Mouse (Mus musculus): Measurements from ENCODE around the gene Nos3.

The Nos3 gene

DNA sequence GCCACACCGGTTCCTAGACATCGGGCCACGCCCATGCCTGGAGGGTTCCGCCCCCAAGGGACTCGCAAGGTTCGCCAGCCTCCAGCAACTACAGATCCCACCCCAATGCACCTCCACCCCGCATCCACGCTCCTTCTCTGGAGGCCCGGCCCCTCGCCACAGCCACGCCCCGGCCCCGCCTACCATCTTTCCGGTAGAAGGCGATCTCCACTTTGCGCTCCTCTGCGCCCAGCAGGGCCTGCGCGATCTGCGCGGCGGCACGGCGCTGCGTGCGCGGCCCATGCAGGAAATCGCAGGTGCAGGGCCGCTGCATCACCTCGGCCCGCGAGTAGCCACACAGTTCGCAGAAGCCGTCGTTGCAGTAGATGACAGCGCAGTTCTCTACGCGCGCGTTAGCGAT is 16.5 kb upstream of the Nos3 start:
- Histone ChIP-seq H3K36me3 (ENCODE audit: insufficient read depth, low read length) (0 out of 2 replicates have a peak, but pooled peaks cover 4% of the 10 kb centered on the region), H3K27me3 (ENCODE audit: insufficient read depth, low read length) (peaks cover 32% of the 10 kb centered on the region), H3K4me1 (replicated peaks; ENCODE audit: low read depth, low read length) (peaks cover 79% of the 10 kb centered on the region), H3K9me3 (ENCODE audit: low read length) (no peaks in the 10 kb centered on the region), H3K4me3 (replicated peaks; ENCODE audit: low read length) (peak overlapping the region; percentile 80)
- TF ChIP-seq CTCF (conservative IDR thresholded peaks at IDR 0.05; ENCODE audit: low read length) = no peak
- TF ChIP-seq NANOG (IDR thresholded peaks at IDR 0.05; ENCODE audit: borderline replicate concordance, low read length) = no peak
- no peak for TF ChIP-seq POU5F1 (IDR thresholded peaks at IDR 0.05; ENCODE audit: borderline replicate concordance, low read length)

DNA sequence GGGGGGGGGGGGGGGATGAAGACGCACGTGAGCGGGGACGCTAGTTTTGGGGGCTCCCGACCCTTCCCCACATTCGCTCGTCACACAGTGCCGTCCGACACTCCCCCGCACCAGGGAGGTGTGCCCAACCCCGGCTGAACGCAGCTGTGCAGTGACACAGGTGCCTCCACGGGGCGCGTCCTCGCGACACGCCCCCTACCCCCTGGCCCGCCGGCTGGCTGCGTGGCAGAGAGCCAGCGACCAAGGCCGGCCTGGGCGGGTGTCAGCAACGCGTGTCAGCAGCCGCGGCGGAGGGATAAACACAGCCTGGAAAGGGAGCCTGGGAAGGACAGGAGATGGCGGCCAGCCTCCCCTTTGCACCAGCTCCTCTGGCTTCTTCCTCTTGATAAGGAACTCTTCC is 16.1 kb upstream of the Nos3 start:
- H3K9me3 ChIP-seq (ENCODE audit: low read length) = no peaks in the 10 kb centered on the region
- H3K4me1 ChIP-seq (replicated peaks; ENCODE audit: low read depth, low read length) = peaks cover 79% of the 10 kb centered on the region
- H3K27me3 ChIP-seq (ENCODE audit: insufficient read depth, low read length) = peaks cover 35% of the 10 kb centered on the region
- peak overlapping the region; percentile 80 for H3K4me3 ChIP-seq (replicated peaks; ENCODE audit: low read length)
- 0 out of 2 replicates have a peak, but pooled peaks cover 4% of the 10 kb centered on the region for H3K36me3 ChIP-seq (ENCODE audit: insufficient read depth, low read length)
- no peak for TF ChIP-seq POU5F1 (IDR thresholded peaks at IDR 0.05; ENCODE audit: borderline replicate concordance, low read length)

DNA sequence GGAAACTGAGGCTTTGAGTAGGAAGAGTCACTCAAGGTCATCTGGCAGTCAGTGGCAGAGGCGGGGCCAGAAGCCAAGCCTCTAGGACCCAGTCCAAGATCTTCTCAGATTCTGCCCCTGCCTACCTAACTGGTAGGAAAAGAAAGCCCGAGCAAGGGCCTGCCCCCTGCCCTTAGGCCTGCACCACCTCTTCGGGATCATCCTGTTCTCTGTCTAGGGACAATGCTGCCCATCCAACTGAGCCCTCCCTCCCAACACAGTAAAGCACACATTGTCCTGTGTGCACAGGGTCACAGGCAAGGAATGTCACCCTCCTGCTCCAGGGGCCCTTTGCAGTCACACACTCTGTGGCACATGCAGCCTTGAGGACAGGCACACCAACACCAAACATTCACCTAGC is 14.5 kb upstream of the Nos3 start:
- Histone ChIP-seq H3K27me3 (ENCODE audit: insufficient read depth, low read length) (peaks cover 50% of the 10 kb centered on the region), H3K4me3 (replicated peaks; ENCODE audit: low read length) (peak overlapping the region; percentile 84), H3K4me1 (replicated peaks; ENCODE audit: low read depth, low read length) (peaks cover 69% of the 10 kb centered on the region), H3K9me3 (ENCODE audit: low read length) (no peaks in the 10 kb centered on the region), H3K36me3 (ENCODE audit: insufficient read depth, low read length) (0 out of 2 replicates have a peak, but pooled peaks cover 4% of the 10 kb centered on the region)
- TF ChIP-seq POU5F1 (IDR thresholded peaks at IDR 0.05; ENCODE audit: borderline replicate concordance, low read length) (no peak), NANOG (IDR thresholded peaks at IDR 0.05; ENCODE audit: borderline replicate concordance, low read length) (no peak)

DNA sequence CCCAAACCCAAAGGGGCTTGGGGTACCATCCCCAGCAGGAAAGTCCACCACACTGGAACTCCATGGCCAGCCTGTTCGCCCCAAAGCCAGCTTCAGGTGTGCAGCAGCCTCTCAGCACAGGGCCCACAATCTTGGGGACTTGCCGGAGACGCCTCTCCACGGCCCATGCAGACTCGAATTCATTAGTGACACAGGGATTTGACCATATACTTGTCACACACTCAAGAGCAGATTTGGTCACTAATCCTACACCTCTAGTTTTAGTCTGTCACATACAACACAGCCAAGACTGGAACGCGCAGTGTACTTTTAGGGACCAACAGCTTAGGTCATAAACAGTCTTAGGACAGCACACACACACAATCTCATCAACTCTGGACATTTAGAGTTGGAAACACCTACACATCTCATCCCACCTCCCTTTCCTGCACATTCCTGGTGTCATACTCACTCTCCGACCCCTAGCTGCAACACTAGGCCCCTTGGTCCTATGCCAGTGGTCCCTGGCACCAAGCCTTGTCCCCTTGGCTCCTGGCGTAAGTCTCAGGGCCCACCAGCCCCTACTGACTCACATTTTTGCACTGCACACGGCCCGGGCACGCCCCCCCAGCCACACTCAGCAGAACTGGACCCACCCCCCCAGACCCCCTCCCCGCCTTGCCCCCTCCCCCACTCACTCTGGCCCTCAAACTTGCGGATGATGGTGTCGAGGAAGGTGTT is 13.9 kb upstream of the Nos3 start:
- TF ChIP-seq POU5F1 (IDR thresholded peaks at IDR 0.05; ENCODE audit: borderline replicate concordance, low read length) (no peak), NANOG (IDR thresholded peaks at IDR 0.05; ENCODE audit: borderline replicate concordance, low read length) (no peak), CTCF (conservative IDR thresholded peaks at IDR 0.05; ENCODE audit: low read length) (no peak)
- Histone ChIP-seq H3K27me3 (ENCODE audit: insufficient read depth, low read length) (peaks cover 51% of the 10 kb centered on the region), H3K4me1 (replicated peaks; ENCODE audit: low read depth, low read length) (peaks cover 63% of the 10 kb centered on the region), H3K4me3 (replicated peaks; ENCODE audit: low read length) (peak overlapping the region; percentile 84), H3K9me3 (ENCODE audit: low read length) (no peaks in the 10 kb centered on the region), H3K36me3 (ENCODE audit: insufficient read depth, low read length) (0 out of 2 replicates have a peak, but pooled peaks cover 4% of the 10 kb centered on the region)

DNA sequence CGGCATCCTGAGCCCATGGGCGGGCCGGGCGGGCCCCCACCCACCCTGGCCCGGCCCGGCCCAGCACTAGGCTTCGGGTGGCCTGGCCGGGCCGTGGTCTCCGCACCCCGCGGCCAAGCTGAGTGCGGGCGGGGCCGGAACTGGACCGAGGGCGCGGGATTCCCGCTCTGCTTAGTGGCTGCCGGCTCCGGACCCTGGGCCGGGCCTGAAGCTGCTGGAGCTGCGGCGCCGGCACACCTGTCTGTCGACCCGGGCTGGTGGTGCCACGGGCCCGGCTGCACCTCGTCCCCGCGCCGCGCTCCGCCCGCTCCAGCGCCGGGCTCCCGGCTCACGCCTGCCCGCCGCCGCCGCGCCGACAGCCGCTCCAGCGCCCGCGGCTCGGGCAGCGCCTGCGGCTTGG is 13.3 kb upstream of the Nos3 start, which contains the start of gene Kcnh2:
TSS of gene Kcnh2 (minus strand) at position 327 of the 400 bp plus-strand sequence.
- peaks cover 51% of the 10 kb centered on the region for H3K27me3 ChIP-seq (ENCODE audit: insufficient read depth, low read length)
- H3K4me3 ChIP-seq (replicated peaks; ENCODE audit: low read length) = peak within 1 kb of the TSS; percentile 84
- peaks cover 63% of the 10 kb centered on the region for H3K4me1 ChIP-seq (replicated peaks; ENCODE audit: low read depth, low read length)
- TF ChIP-seq CTCF (conservative IDR thresholded peaks at IDR 0.05; ENCODE audit: low read length) (no peak), NANOG (IDR thresholded peaks at IDR 0.05; ENCODE audit: borderline replicate concordance, low read length) (no peak), POU5F1 (IDR thresholded peaks at IDR 0.05; ENCODE audit: borderline replicate concordance, low read length) (no peak)
- no peaks in the 10 kb centered on the region for H3K9me3 ChIP-seq (ENCODE audit: low read length)
- H3K36me3 ChIP-seq (ENCODE audit: insufficient read depth, low read length) = 0 out of 2 replicates have a peak, but pooled peaks cover under 1% of the 10 kb centered on the region

DNA sequence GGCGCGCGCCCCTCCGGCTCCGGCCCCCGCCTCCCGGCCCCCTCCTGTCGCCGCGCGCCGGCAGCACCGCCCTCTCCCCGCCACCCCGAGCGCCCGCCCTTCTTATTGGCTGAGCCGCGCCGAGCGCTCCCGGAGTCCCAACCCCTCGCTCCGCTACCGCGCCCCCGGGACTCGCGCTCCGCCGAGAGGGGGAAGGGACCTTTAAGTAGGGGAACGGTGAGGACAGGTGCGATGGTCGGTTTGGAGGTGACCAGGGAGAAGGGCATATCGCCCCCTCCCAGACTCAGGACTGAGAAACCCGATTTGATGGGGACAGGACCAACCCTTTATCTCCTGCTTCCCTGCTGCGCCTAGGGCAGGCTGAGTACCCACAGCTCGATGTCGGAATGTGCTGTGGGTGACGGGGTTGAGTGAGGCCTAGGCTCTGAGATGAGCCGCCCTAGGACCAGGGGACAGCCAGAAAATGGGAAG is 12.9 kb upstream of the Nos3 start:
- TF ChIP-seq NANOG (IDR thresholded peaks at IDR 0.05; ENCODE audit: borderline replicate concordance, low read length) = no peak
- TF ChIP-seq CTCF (conservative IDR thresholded peaks at IDR 0.05; ENCODE audit: low read length) = no peak
- TF ChIP-seq POU5F1 (IDR thresholded peaks at IDR 0.05; ENCODE audit: borderline replicate concordance, low read length) = no peak
- H3K36me3 ChIP-seq (ENCODE audit: insufficient read depth, low read length) = no peaks in the 10 kb centered on the region
- H3K4me1 ChIP-seq (replicated peaks; ENCODE audit: low read depth, low read length) = peaks cover 60% of the 10 kb centered on the region
- H3K27me3 ChIP-seq (ENCODE audit: insufficient read depth, low read length) = peaks cover 51% of the 10 kb centered on the region
- peak overlapping the region; percentile 84 for H3K4me3 ChIP-seq (replicated peaks; ENCODE audit: low read length)
- H3K9me3 ChIP-seq (ENCODE audit: low read length) = no peaks in the 10 kb centered on the region

DNA sequence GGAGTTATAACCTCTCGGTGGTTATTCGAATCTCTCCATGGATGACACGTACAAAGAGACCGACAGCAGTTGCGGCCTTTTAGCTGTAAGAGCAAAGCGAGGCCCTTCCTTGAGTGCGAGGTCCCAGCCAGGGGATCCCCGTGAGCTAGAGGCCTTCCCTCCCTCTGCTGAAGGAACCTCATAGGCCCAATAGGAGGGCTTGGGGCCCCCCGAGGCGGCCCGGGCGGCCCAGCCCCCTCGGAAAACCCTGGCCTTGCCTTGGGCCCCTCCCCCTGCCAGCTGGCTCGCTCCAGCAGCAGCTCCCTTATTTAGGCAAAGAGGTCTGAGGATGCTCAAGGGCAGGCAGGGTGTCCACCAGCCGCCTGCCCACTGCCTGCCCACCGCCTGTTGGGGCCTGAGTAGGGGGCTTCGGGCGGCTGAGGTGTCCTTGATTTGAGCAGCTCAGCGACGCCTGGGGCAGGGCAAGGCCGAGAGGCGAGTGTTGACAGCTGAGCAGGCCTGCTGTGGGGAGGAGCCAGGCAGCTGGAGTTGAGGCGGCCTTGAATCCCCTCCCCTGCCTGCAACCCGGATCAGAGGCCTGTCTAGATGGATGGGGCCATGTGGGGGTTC is 12.3 kb upstream of the Nos3 start:
- Histone ChIP-seq H3K9me3 (ENCODE audit: low read length) (no peaks in the 10 kb centered on the region), H3K36me3 (ENCODE audit: insufficient read depth, low read length) (no peaks in the 10 kb centered on the region), H3K4me1 (replicated peaks; ENCODE audit: low read depth, low read length) (peaks cover 54% of the 10 kb centered on the region), H3K4me3 (replicated peaks; ENCODE audit: low read length) (peak overlapping the region; percentile 84), H3K27me3 (ENCODE audit: insufficient read depth, low read length) (peaks cover 51% of the 10 kb centered on the region)
- no peak for TF ChIP-seq CTCF (conservative IDR thresholded peaks at IDR 0.05; ENCODE audit: low read length)
- TF ChIP-seq NANOG (IDR thresholded peaks at IDR 0.05; ENCODE audit: borderline replicate concordance, low read length) = no peak

DNA sequence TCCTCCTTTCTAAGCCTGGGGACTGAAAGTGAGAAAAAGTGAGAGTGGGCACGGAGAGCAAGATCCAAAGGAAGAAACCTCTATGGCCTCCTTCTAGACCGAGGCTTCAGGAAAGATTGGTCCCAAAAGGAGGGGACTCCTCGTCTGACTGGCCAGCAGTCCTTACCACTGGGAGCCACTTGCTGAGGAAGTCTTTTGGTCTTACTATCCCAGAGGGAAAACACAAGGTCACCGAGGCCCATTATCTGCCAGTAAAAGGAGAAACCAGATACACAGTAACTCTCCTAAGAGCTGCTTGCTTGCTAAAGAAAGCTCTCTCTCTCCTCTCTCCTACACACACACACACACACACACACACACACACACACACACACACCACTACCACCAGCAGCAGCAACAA is 11.3 kb upstream of the Nos3 start:
- TF ChIP-seq CTCF (conservative IDR thresholded peaks at IDR 0.05; ENCODE audit: low read length) (no peak), POU5F1 (IDR thresholded peaks at IDR 0.05; ENCODE audit: borderline replicate concordance, low read length) (no peak), NANOG (IDR thresholded peaks at IDR 0.05; ENCODE audit: borderline replicate concordance, low read length) (no peak)
- Histone ChIP-seq H3K4me3 (replicated peaks; ENCODE audit: low read length) (peak overlapping the region; percentile 84), H3K9me3 (ENCODE audit: low read length) (no peaks in the 10 kb centered on the region), H3K4me1 (replicated peaks; ENCODE audit: low read depth, low read length) (peaks cover 47% of the 10 kb centered on the region), H3K27me3 (ENCODE audit: insufficient read depth, low read length) (peaks cover 51% of the 10 kb centered on the region), H3K36me3 (ENCODE audit: insufficient read depth, low read length) (no peaks in the 10 kb centered on the region)
